Mouse (Mus musculus): ENCODE results near the gene Fbxo22. TPM values are rescaled to one million over a fixed set of nuclear protein-coding genes. Genes with fewer than 3 reads are reported as not detected.

Fbxo22 gene
- polyA plus RNA-seq, 1 experiment, result 33.1 TPM

DNA sequence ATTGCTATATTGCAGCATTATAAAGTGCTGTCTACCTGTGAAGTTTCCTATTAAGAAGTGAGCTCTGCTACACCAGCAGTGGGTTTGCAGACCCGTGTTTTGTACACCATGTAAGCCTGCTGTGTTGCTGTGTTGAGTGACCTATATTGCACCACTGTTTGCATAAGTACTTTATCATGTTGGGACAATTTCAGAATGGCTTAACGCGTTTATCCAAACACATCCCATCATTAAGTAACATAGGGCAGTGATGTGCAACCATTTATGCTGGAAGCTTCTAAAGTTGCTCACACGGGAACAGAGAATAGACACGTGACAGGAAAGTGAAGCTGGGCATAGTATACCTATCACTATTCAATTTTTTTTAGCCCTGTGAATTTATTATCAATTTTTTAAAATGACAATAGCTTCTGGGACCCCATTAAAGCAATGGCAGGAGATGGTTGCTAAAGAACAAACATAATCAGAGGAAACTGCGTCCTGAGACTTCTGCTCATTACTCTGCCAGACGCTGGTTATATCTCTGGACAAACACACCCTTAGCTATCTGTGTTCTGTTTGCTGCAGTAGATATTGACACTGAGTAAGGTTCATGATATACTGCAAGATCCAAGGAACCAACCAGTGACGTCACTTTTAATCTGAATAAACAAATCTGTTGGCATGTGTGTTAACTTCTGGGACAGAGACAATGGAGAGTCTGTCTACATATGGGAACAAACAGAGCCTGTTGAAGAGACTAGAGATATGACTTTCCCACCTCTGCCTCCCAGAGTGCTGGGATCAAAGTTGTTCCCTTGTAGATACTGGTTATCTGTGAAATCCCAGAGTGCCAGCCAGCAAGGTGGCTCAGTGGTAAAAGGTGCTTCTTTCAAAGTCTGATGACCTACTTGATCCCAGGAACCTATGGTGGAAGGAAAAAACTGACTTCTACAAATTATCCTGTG lies 55.9 kb downstream of the Fbxo22 start:
- TF ChIP-seq CTCF (IDR thresholded peaks at IDR 0.05; ENCODE audit: extremely low read depth, insufficient read depth, low read length) (no peak), POLR2A (IDR thresholded peaks at IDR 0.05; ENCODE audit: extremely low read depth, insufficient read depth, low read length) (no peak)
- H3K4me3 ChIP-seq (ENCODE audit: insufficient read depth, low read length), result no peak overlapping the region
- no peak overlapping the region for H3K27ac ChIP-seq (ENCODE audit: insufficient read depth, low read length)
- H3K4me1 ChIP-seq (ENCODE audit: control insufficient read depth, insufficient read depth, low read length), result no peaks in the 10 kb centered on the region

DNA sequence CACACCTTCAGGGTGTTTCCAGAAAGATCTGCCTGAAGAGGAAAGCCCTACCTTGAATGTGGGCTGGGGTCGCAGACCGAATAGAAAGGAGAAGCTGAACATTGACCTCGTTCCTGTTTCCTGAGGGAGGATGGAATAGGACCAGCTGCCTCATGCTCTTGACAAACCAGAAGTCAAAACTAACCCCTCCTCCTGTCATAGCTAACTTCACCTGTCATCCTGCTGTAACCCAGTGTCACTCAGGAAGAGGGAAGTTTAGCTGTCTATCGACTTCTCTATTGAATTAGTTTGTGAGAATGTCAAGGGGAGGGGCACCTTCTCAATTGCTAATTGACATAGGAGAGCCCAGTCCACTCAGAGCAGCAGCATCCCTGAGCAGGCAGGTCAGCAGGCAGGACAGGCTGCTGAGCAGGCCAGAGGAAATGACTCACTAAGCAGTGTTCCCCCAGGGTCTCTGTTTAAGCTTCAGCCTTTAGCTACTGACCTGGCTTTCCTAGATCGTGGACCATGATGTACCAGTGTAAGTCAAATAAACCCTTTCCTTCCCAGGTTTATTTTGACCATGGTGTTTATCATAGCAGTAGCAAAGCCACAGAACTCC lies 63.3 kb downstream of the Fbxo22 start:
- TF ChIP-seq POLR2A (IDR thresholded peaks at IDR 0.05; ENCODE audit: extremely low read depth, insufficient read depth, low read length) (no peak), CTCF (IDR thresholded peaks at IDR 0.05; ENCODE audit: extremely low read depth, insufficient read depth, low read length) (no peak)
- H3K27ac ChIP-seq (ENCODE audit: insufficient read depth, low read length), result no peak overlapping the region
- no peak overlapping the region for H3K4me3 ChIP-seq (ENCODE audit: insufficient read depth, low read length)
- H3K4me1 ChIP-seq (ENCODE audit: control insufficient read depth, insufficient read depth, low read length), result no peaks in the 10 kb centered on the region

DNA sequence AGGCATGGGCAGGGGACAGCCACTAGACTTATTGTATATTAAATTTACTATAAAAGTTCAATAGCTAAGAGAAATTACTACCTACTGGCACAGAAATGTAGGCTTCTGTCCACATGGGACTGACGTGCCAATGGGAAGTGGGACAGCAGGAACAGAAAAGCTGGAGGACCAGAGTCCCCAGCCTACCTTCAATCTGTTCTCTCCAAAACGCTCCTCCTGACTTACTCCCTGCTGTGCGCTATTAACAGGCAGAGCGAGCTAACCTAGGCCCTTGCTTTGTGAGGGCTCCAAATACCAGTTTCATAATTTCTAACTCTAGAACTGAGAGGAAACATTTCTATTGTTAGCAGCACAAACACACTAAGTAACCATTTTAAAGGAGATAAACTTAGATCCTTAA lies 65.2 kb downstream of the Fbxo22 start:
- H3K27ac ChIP-seq (ENCODE audit: insufficient read depth, low read length), result no peak overlapping the region
- H3K4me3 ChIP-seq (ENCODE audit: insufficient read depth, low read length), result no peak overlapping the region
- TF ChIP-seq CTCF (IDR thresholded peaks at IDR 0.05; ENCODE audit: extremely low read depth, insufficient read depth, low read length) (no peak), POLR2A (IDR thresholded peaks at IDR 0.05; ENCODE audit: extremely low read depth, insufficient read depth, low read length) (no peak)
- no peaks in the 10 kb centered on the region for H3K4me1 ChIP-seq (ENCODE audit: control insufficient read depth, insufficient read depth, low read length)

Other genes starting within 250 kb of the Fbxo22 start
- 2.9 and 3.2 TPM in 2 replicates for gene Chrna5, start 228.0 kb upstream of the Fbxo22 start, polyA plus RNA-seq (2012; rRNA removed)
- gene Chrna3, start 182.4 kb upstream of the Fbxo22 start, polyA plus RNA-seq (2012; rRNA removed), result 0.26 and 0.44 TPM in 2 replicates
- 0.08 and 0.13 TPM in 2 replicates for gene Chrnb4, start 160.1 kb upstream of the Fbxo22 start, polyA plus RNA-seq (2012; rRNA removed)
- gene Ube2q2, start 60.1 kb upstream of the Fbxo22 start, polyA plus RNA-seq (2012; rRNA removed), result 40.8 and 44.8 TPM in 2 replicates
- gene Nrg4, start 117.9 kb downstream of the Fbxo22 start, polyA plus RNA-seq (2012; rRNA removed), result 1.2 and 1.9 TPM in 2 replicates
- gene Tmem266, start 118.0 kb downstream of the Fbxo22 start, polyA plus RNA-seq (2012; rRNA removed), result 6.3 and 6.5 TPM in 2 replicates

Data from cortical plate, adult 2 months (tissue).